Mouse (Mus musculus): Measurements from ENCODE around the gene Zfp800. TPM values are rescaled to one million over a fixed set of nuclear protein-coding genes. Genes with fewer than 3 reads are reported as not detected.

Gene Zfp800
- polyA plus RNA-seq, 1 experiment from 2014 or later, result 23.2 TPM

DNA sequence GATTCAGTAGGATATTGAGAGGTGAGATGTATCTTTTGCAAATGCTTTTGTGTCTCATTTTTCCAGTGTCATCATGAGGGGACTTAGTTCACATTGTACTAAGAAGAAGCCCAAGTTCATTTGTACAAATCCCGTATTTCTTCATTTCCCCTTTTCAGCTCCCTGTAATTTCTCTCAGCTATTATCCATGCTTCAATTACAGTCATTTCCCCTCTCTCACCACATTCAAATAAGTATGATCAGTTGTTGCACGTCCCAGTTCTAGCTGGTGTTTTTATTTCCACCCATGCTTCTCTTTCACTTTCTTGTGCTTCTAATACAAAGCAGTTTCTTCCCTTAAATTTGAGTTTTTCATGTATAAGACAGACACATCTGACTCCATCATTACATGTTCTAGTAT is 91.1 kb downstream of the Zfp800 start:
- ATAC-seq, result no peak

GRCm38 (mm10) chr6:28296306-28296705 is 101.5 kb downstream of the Zfp800 start:
- Histone ChIP-seq H3K36me3 (ENCODE audit: control insufficient read depth, insufficient read depth, low read length) (no peaks in the 10 kb centered on the region), H3K4me2 (ENCODE audit: low read depth, low read length) (no peak overlapping the region), H3K27me3 (replicated peaks; ENCODE audit: control insufficient read depth, insufficient read depth, low read length) (no peaks in the 10 kb centered on the region), H3K27ac (ENCODE audit: low read length) (no peak overlapping the region), H3K9ac (ENCODE audit: low read depth, low read length) (no peak overlapping the region), H3K9me3 (ENCODE audit: control insufficient read depth, low read length) (no peaks in the 10 kb centered on the region), H3K4me3 (ENCODE audit: low read length) (no peak overlapping the region), H3K4me1 (ENCODE audit: control insufficient read depth, insufficient read depth, low read length) (no peaks in the 10 kb centered on the region)
- 31% methylated on average over 8 of the region's 8 CpGs for WGBS
- ATAC-seq, result no peak

More for the DNA sequence above, 91.1 kb downstream of the Zfp800 start:
- Histone ChIP-seq H3K4me3 (ENCODE audit: low read length) (no peak overlapping the region), H3K36me3 (ENCODE audit: control insufficient read depth, insufficient read depth, low read length) (no peaks in the 10 kb centered on the region), H3K9me3 (ENCODE audit: control insufficient read depth, low read length) (no peaks in the 10 kb centered on the region), H3K27ac (ENCODE audit: low read length) (no peak overlapping the region), H3K4me1 (ENCODE audit: control insufficient read depth, insufficient read depth, low read length) (no peaks in the 10 kb centered on the region), H3K27me3 (replicated peaks; ENCODE audit: control insufficient read depth, insufficient read depth, low read length) (no peaks in the 10 kb centered on the region), H3K9ac (ENCODE audit: low read depth, low read length) (no peak overlapping the region), H3K4me2 (ENCODE audit: low read depth, low read length) (no peak overlapping the region)
- 74% methylated on average over 2 of the region's 2 CpGs for WGBS

GRCm38 (mm10) chr6:28295581-28295980 is 102.2 kb downstream of the Zfp800 start:
- ATAC-seq, result no peak
- Histone ChIP-seq H3K9ac (ENCODE audit: low read depth, low read length) (no peak overlapping the region), H3K4me1 (ENCODE audit: control insufficient read depth, insufficient read depth, low read length) (no peaks in the 10 kb centered on the region), H3K4me3 (ENCODE audit: low read length) (no peak overlapping the region), H3K4me2 (ENCODE audit: low read depth, low read length) (no peak overlapping the region), H3K27ac (ENCODE audit: low read length) (no peak overlapping the region), H3K27me3 (replicated peaks; ENCODE audit: control insufficient read depth, insufficient read depth, low read length) (no peaks in the 10 kb centered on the region), H3K36me3 (ENCODE audit: control insufficient read depth, insufficient read depth, low read length) (no peaks in the 10 kb centered on the region), H3K9me3 (ENCODE audit: control insufficient read depth, low read length) (no peaks in the 10 kb centered on the region)
- WGBS, result 74% methylated on average over 7 of the region's 7 CpGs

DNA sequence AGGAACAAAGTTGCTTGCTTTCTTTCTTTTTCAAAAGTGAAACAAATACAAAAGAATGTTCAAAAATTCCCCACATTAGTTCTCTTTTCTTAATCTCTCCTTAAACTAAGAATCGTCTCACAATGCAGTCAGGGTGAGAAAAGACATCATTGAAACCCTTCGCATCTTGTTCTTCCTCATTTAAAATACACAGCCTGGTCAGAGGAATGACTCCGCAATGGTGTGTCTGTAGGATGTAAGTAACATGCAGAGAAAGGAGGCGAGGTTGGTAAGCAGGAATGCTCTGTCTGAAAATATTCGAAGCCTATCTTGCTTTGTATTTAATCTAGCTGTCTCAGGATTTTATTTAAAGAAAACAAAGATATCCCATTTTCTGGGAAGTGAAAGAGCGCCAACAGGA is 105.0 kb downstream of the Zfp800 start:
- ATAC-seq, result no peak
- no peak overlapping the region for H3K4me3 ChIP-seq (ENCODE audit: low read length)
- H3K4me2 ChIP-seq (ENCODE audit: low read depth, low read length), result no peak overlapping the region
- H3K9me3 ChIP-seq (ENCODE audit: control insufficient read depth, low read length), result no peaks in the 10 kb centered on the region
- H3K9ac ChIP-seq (ENCODE audit: low read depth, low read length), result no peak overlapping the region
- H3K27ac ChIP-seq (ENCODE audit: low read length), result no peak overlapping the region
- H3K27me3 ChIP-seq (replicated peaks; ENCODE audit: control insufficient read depth, insufficient read depth, low read length), result no peaks in the 10 kb centered on the region
- 85% methylated on average over 6 of the region's 6 CpGs for WGBS
- no peaks in the 10 kb centered on the region for H3K4me1 ChIP-seq (ENCODE audit: control insufficient read depth, insufficient read depth, low read length)
- H3K36me3 ChIP-seq (ENCODE audit: control insufficient read depth, insufficient read depth, low read length), result no peaks in the 10 kb centered on the region

DNA sequence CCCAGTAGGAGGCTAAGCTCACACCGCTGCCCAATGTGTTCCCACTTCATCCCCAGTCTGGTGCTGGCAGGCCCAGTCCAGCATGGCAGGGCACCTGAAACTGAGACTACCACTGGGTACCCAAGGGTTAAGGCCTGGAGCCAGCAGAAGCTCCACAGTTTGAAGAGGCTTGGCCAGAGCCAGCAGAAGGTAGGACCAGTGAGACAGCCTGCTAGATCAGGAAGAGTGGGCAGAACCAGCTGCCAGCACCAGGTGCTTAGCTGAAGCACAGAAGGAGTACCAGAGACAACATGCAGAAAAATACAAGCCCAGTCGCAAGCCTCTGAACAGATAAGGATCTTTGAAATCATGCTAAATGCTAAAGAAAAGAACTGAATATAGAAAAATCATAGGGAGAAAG is 117.9 kb downstream of the Zfp800 start:
- no peaks in the 10 kb centered on the region for H3K27me3 ChIP-seq (replicated peaks; ENCODE audit: control insufficient read depth, insufficient read depth, low read length)
- H3K4me2 ChIP-seq (ENCODE audit: low read depth, low read length), result no peak overlapping the region
- H3K9me3 ChIP-seq (ENCODE audit: control insufficient read depth, low read length), result no peaks in the 10 kb centered on the region
- H3K27ac ChIP-seq (ENCODE audit: low read length), result no peak overlapping the region
- H3K4me1 ChIP-seq (ENCODE audit: control insufficient read depth, insufficient read depth, low read length), result no peaks in the 10 kb centered on the region
- H3K4me3 ChIP-seq (ENCODE audit: low read length), result no peak overlapping the region
- no peak for ATAC-seq
- no peaks in the 10 kb centered on the region for H3K36me3 ChIP-seq (ENCODE audit: control insufficient read depth, insufficient read depth, low read length)
- WGBS, result 68% methylated on average over 2 of the region's 2 CpGs
- H3K9ac ChIP-seq (ENCODE audit: low read depth, low read length), result no peak overlapping the region

- H3K4me3 ChIP-seq (ENCODE audit: low read length), result peak overlapping the region; percentile 90
- H3K4me2 ChIP-seq (ENCODE audit: low read depth, low read length), result peak overlapping the region; percentile 94
- H3K27me3 ChIP-seq (replicated peaks; ENCODE audit: control insufficient read depth, insufficient read depth, low read length), result no peaks in the 10 kb centered on the region
- peaks cover 4% of the 10 kb centered on the region for H3K4me1 ChIP-seq (ENCODE audit: control insufficient read depth, insufficient read depth, low read length)
- under 1% methylated on average over 25 of the region's 29 CpGs for WGBS
- peak overlapping the region; percentile 86 for H3K27ac ChIP-seq (ENCODE audit: low read length)
- H3K9ac ChIP-seq (ENCODE audit: low read depth, low read length), result peak overlapping the region; percentile 85
- H3K9me3 ChIP-seq (ENCODE audit: control insufficient read depth, low read length), result no peaks in the 10 kb centered on the region
- no peaks in the 10 kb centered on the region for H3K36me3 ChIP-seq (ENCODE audit: control insufficient read depth, insufficient read depth, low read length)
- peak; percentile 73 for ATAC-seq
Observed at GRCm38 (mm10) chr6:28262198-28262621, 135.6 kb downstream of the Zfp800 start.

GRCm38 (mm10) chr6:28261307-28262197 is 136.3 kb downstream of the Zfp800 start:
- Histone ChIP-seq H3K4me3 (ENCODE audit: low read length) (peak overlapping the region; percentile 90), H3K9ac (ENCODE audit: low read depth, low read length) (peak overlapping the region; percentile 85), H3K36me3 (ENCODE audit: control insufficient read depth, insufficient read depth, low read length) (no peaks in the 10 kb centered on the region), H3K4me2 (ENCODE audit: low read depth, low read length) (peak overlapping the region; percentile 94), H3K4me1 (ENCODE audit: control insufficient read depth, insufficient read depth, low read length) (peaks cover 4% of the 10 kb centered on the region), H3K27ac (ENCODE audit: low read length) (peak overlapping the region; percentile 86), H3K27me3 (replicated peaks; ENCODE audit: control insufficient read depth, insufficient read depth, low read length) (no peaks in the 10 kb centered on the region), H3K9me3 (ENCODE audit: control insufficient read depth, low read length) (no peaks in the 10 kb centered on the region)
- under 1% methylated on average over 131 of the region's 131 CpGs for WGBS
- peak; percentile 98 for ATAC-seq

- ATAC-seq, result peak; percentile 53
- H3K36me3 ChIP-seq (ENCODE audit: control insufficient read depth, insufficient read depth, low read length), result no peaks in the 10 kb centered on the region
- H3K4me1 ChIP-seq (ENCODE audit: control insufficient read depth, insufficient read depth, low read length), result peaks cover 4% of the 10 kb centered on the region
Observed at GRCm38 (mm10) chr6:28260425-28261191, 137.2 kb downstream of the Zfp800 start.

DNA sequence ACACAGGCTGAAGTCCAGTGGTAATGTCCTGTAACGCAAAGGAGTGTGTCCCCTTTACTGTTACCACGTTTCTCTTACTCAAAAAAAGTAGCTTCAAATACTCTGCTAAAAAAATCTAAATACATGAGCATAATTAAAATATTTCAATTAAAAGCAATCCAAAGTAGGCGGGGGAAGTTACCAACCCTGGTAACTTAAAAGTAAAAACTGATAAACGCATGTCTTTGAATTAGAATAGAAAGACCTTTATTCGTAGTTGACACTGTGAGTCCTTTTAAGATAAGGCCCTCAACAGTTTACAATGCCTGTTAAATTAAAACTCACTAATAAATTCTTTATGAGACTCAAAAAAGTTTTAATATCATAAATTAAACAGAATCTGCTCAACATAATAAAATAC is 138.1 kb downstream of the Zfp800 start:
- Histone ChIP-seq H3K27ac (ENCODE audit: low read length) (no peak overlapping the region), H3K4me3 (ENCODE audit: low read length) (no peak overlapping the region), H3K9me3 (ENCODE audit: control insufficient read depth, low read length) (no peaks in the 10 kb centered on the region), H3K4me2 (ENCODE audit: low read depth, low read length) (no peak overlapping the region), H3K27me3 (replicated peaks; ENCODE audit: control insufficient read depth, insufficient read depth, low read length) (no peaks in the 10 kb centered on the region), H3K36me3 (ENCODE audit: control insufficient read depth, insufficient read depth, low read length) (no peaks in the 10 kb centered on the region), H3K4me1 (ENCODE audit: control insufficient read depth, insufficient read depth, low read length) (peaks cover 4% of the 10 kb centered on the region), H3K9ac (ENCODE audit: low read depth, low read length) (no peak overlapping the region)
- WGBS, result 87% methylated on average over 5 of the region's 5 CpGs
- ATAC-seq, result no peak

More at GRCm38 (mm10) chr6:28260425-28261191, 137.2 kb downstream of the Zfp800 start:
- H3K9me3 ChIP-seq (ENCODE audit: control insufficient read depth, low read length), result no peaks in the 10 kb centered on the region
- peak overlapping the region; percentile 85 for H3K9ac ChIP-seq (ENCODE audit: low read depth, low read length)
- 2% methylated on average over 58 of the region's 64 CpGs for WGBS
- peak overlapping the region; percentile 94 for H3K4me2 ChIP-seq (ENCODE audit: low read depth, low read length)
- H3K4me3 ChIP-seq (ENCODE audit: low read length), result peak overlapping the region; percentile 90
- H3K27ac ChIP-seq (ENCODE audit: low read length), result peak overlapping the region; percentile 86
- no peaks in the 10 kb centered on the region for H3K27me3 ChIP-seq (replicated peaks; ENCODE audit: control insufficient read depth, insufficient read depth, low read length)
